Mouse (Mus musculus): ENCODE data around the gene Gm4871. TPM values are rescaled to one million over a fixed set of nuclear protein-coding genes. Genes with fewer than 3 reads are reported as not detected.

Gm4871 gene
- polyA plus RNA-seq, 1 experiment from 2014 or later, result not detected

DNA sequence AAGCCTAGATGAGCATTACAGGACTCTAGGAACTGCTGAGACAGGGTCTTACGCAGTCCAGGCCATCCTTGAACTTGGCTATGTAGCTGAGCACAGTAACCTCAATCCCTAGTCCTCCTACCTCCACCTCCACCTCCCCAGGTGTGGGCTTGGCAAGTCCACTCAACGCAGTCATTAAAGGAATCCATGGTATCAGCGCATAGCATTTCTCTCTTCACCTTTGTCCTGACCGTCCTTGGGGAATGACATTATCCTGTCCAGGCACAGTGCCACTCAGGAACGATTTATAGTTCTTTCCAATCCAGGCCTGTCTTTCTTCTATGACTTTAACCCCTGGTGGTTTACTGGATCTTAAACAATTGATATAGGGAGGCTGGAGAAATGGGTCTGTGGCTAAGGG, 42.1 kb downstream of the Gm4871 start:
- Histone ChIP-seq H3K9ac (no peak overlapping the region), H3K4me3 (no peak overlapping the region), H3K27me3 (replicated peaks) (no peaks in the 10 kb centered on the region), H3K9me3 (replicated peaks) (no peaks in the 10 kb centered on the region), H3K36me3 (no peaks in the 10 kb centered on the region), H3K27ac (ENCODE audit: poor library complexity, severe bottlenecking) (no peak overlapping the region), H3K4me2 (no peak overlapping the region), H3K4me1 (replicated peaks) (0 out of 2 replicates have a peak, but pooled peaks cover 3% of the 10 kb centered on the region)
- WGBS, result 65% methylated on average over 5 of the region's 5 CpGs
- ATAC-seq (ENCODE audit: insufficient number of reproducible peaks, low FRiP score), result no peak

GRCm38 (mm10) chr5:144990051-144990450, 42.5 kb downstream of the Gm4871 start:
- WGBS, result 81% methylated on average over 2 of the region's 2 CpGs

DNA sequence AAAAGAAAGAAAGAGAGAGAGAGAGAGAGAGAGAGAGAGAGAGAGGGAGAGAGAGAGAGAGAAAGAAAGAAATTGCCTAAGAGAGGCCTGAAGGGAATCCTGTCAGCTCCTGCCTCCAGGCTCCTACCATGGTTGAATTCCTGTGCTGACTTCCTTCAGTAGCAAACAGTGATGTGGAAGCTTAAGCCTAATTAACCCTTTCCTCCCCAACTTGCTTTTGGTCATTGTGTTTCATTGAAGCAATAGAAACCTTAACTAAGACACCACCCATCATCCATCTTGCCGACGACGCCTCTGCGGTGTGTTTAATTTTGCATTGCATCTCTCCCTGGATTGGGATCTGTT, 43.5 kb downstream of the Gm4871 start:
- no peak overlapping the region for H3K4me2 ChIP-seq
- no peak overlapping the region for H3K27ac ChIP-seq (ENCODE audit: poor library complexity, severe bottlenecking)
- no peak for ATAC-seq (ENCODE audit: insufficient number of reproducible peaks, low FRiP score)
- 88% methylated on average over 4 of the region's 4 CpGs for WGBS
- no peak overlapping the region for H3K9ac ChIP-seq
- H3K4me3 ChIP-seq, result no peak overlapping the region
- H3K27me3 ChIP-seq (replicated peaks), result no peaks in the 10 kb centered on the region
- H3K4me1 ChIP-seq (replicated peaks), result 0 out of 2 replicates have a peak, but pooled peaks cover 3% of the 10 kb centered on the region
- H3K36me3 ChIP-seq, result no peaks in the 10 kb centered on the region
- peaks cover 8% of the 10 kb centered on the region; the same call in 1 of the 2 replicates for H3K9me3 ChIP-seq (replicated peaks)

More at GRCm38 (mm10) chr5:144990051-144990450, 42.5 kb downstream of the Gm4871 start:
- H3K9ac ChIP-seq, result no peak overlapping the region
- 0 out of 2 replicates have a peak, but pooled peaks cover under 1% of the 10 kb centered on the region for H3K9me3 ChIP-seq (replicated peaks)
- H3K4me3 ChIP-seq, result no peak overlapping the region
- no peaks in the 10 kb centered on the region for H3K36me3 ChIP-seq
- H3K4me1 ChIP-seq (replicated peaks), result 0 out of 2 replicates have a peak, but pooled peaks cover 3% of the 10 kb centered on the region
- no peak overlapping the region for H3K27ac ChIP-seq (ENCODE audit: poor library complexity, severe bottlenecking)
- H3K4me2 ChIP-seq, result no peak overlapping the region
- H3K27me3 ChIP-seq (replicated peaks), result no peaks in the 10 kb centered on the region
- no peak for ATAC-seq (ENCODE audit: insufficient number of reproducible peaks, low FRiP score)

DNA sequence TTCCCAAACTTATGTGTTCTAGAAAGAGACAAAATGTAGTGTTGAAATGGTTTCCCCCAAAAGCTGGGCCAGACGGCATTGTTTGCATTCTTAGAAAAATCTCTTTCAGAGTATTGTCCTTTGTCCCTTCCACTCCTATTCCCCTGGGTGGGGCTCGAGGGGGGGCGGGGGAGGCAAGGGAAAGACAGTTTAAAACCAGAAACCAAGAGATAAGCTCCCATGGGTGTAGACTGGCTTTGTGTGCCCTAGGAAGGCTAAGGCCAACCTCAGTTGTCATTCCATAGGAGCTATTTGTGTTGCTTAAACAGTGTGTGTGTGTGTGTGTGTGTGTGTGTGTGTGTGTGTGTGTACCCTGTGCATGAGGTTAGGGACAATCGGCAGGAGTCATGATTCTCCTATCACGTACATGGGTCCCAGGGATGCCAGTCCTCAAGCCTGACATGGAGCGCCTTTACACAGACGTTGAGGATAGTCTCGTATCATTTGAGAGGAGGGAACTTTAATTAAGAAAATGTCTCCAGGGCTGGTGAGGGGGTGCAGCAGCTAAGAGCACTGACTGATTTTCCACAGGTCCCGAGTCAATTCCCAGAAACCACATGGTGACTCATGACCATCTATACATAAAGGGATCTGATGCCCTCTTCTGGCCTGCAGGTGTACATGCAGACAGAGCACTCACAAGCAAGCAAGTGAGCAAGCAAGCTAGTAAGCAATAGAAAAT, 44.1 kb downstream of the Gm4871 start:
- H3K9ac ChIP-seq, result no peak overlapping the region
- H3K27me3 ChIP-seq (replicated peaks), result no peaks in the 10 kb centered on the region
- ATAC-seq (ENCODE audit: insufficient number of reproducible peaks, low FRiP score), result 0 out of 2 replicates have a peak, but pooled peaks have one; percentile 45
- H3K9me3 ChIP-seq (replicated peaks), result peaks cover 10% of the 10 kb centered on the region; the same call in 1 of the 2 replicates
- WGBS, result 45% methylated on average over 9 of the region's 9 CpGs
- no peak overlapping the region for H3K27ac ChIP-seq (ENCODE audit: poor library complexity, severe bottlenecking)
- no peaks in the 10 kb centered on the region for H3K36me3 ChIP-seq
- no peak overlapping the region for H3K4me2 ChIP-seq
- H3K4me1 ChIP-seq (replicated peaks), result 0 out of 2 replicates have a peak, but pooled peaks cover 3% of the 10 kb centered on the region
- no peak overlapping the region for H3K4me3 ChIP-seq

GRCm38 (mm10) chr5:144987561-144987960, 45.0 kb downstream of the Gm4871 start:
- Histone ChIP-seq H3K4me3 (no peak overlapping the region), H3K9ac (no peak overlapping the region), H3K27me3 (replicated peaks) (no peaks in the 10 kb centered on the region), H3K27ac (ENCODE audit: poor library complexity, severe bottlenecking) (no peak overlapping the region), H3K9me3 (replicated peaks) (peaks cover 17% of the 10 kb centered on the region), H3K4me1 (replicated peaks) (0 out of 2 replicates have a peak, but pooled peaks cover 3% of the 10 kb centered on the region), H3K36me3 (no peaks in the 10 kb centered on the region), H3K4me2 (no peak overlapping the region)
- WGBS, result 89% methylated on average over 13 of the region's 13 CpGs
- no peak for ATAC-seq (ENCODE audit: insufficient number of reproducible peaks, low FRiP score)

GRCm38 (mm10) chr5:144984839-144985238, 47.7 kb downstream of the Gm4871 start:
- Histone ChIP-seq H3K4me1 (replicated peaks) (0 out of 2 replicates have a peak, but pooled peaks cover 3% of the 10 kb centered on the region), H3K36me3 (no peaks in the 10 kb centered on the region), H3K9ac (no peak overlapping the region), H3K4me2 (no peak overlapping the region), H3K27me3 (replicated peaks) (no peaks in the 10 kb centered on the region; the same call in 1 of the 2 replicates), H3K4me3 (no peak overlapping the region), H3K9me3 (replicated peaks) (peaks cover 17% of the 10 kb centered on the region), H3K27ac (ENCODE audit: poor library complexity, severe bottlenecking) (no peak overlapping the region)
- no peak for ATAC-seq (ENCODE audit: insufficient number of reproducible peaks, low FRiP score)
- WGBS, result 88% methylated on average over 5 of the region's 5 CpGs

DNA sequence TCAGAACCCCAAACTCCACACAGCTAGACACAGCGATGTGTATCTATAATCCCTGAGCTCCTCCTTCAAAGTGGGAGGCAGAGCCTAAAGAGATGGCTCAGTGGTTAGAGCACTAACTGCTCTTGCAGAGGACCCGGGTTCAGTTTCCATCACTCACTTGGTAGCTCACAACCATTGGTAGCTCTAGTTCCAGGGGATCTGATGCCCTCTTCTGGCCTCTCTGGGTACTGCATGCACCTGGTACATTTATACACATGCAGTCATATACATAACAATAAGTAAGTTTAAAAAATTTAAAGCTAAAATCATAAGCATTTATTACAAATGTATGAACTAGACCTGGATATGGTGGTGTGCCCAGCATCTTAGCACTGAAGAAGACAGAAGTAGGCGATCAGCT, 49.3 kb downstream of the Gm4871 start:
- no peak overlapping the region for H3K4me2 ChIP-seq
- H3K27ac ChIP-seq (ENCODE audit: poor library complexity, severe bottlenecking), result no peak overlapping the region
- ATAC-seq (ENCODE audit: insufficient number of reproducible peaks, low FRiP score), result no peak
- H3K4me1 ChIP-seq (replicated peaks), result peaks cover 10% of the 10 kb centered on the region; the same call in 1 of the 2 replicates
- H3K9ac ChIP-seq, result no peak overlapping the region
- no peaks in the 10 kb centered on the region for H3K36me3 ChIP-seq
- 87% methylated on average over 3 of the region's 3 CpGs for WGBS
- no peaks in the 10 kb centered on the region; the same call in 1 of the 2 replicates for H3K27me3 ChIP-seq (replicated peaks)
- H3K9me3 ChIP-seq (replicated peaks), result peaks cover 17% of the 10 kb centered on the region
- H3K4me3 ChIP-seq, result no peak overlapping the region

Other genes starting within 250 kb of the Gm4871 start
- gene Smurf1, start 66.9 kb downstream of the Gm4871 start, polyA plus RNA-seq (2016; fragmentation: Nextera tagmentation; extraction: Ambion mirVana), result 18.7 and 21.6 TPM in 2 replicates
- not detected in 2 replicates for gene 1700018F24Rik, start 10.2 kb upstream of the Gm4871 start, polyA plus RNA-seq (2016; fragmentation: Nextera tagmentation; extraction: Ambion mirVana)
- gene Arpc1a, start 51.1 kb upstream of the Gm4871 start, polyA plus RNA-seq (2016; fragmentation: Nextera tagmentation; extraction: Ambion mirVana), result 101 and 105 TPM in 2 replicates
- gene Kpna7, start 51.3 kb upstream of the Gm4871 start, polyA plus RNA-seq (2016; fragmentation: Nextera tagmentation; extraction: Ambion mirVana), result not detected in 2 replicates
- gene Arpc1b, start 81.5 kb upstream of the Gm4871 start, polyA plus RNA-seq (2016; fragmentation: Nextera tagmentation; extraction: Ambion mirVana), result 187 and 192 TPM in 2 replicates
- 71.8 and 78.5 TPM in 2 replicates for gene Pdap1, start 107.5 kb upstream of the Gm4871 start, polyA plus RNA-seq (2016; fragmentation: Nextera tagmentation; extraction: Ambion mirVana)
- 140 and 151 TPM in 2 replicates for gene Bud31, start 107.6 kb upstream of the Gm4871 start, polyA plus RNA-seq (2016; fragmentation: Nextera tagmentation; extraction: Ambion mirVana)
- gene Ptcd1, start 134.4 kb upstream of the Gm4871 start, polyA plus RNA-seq (2016; fragmentation: Nextera tagmentation; extraction: Ambion mirVana), result 13.1 and 14.1 TPM in 2 replicates
- gene Cpsf4, start 134.5 kb upstream of the Gm4871 start, polyA plus RNA-seq (2016; fragmentation: Nextera tagmentation; extraction: Ambion mirVana), result 31.4 and 31.9 TPM in 2 replicates
- 997 and 1,021 TPM in 2 replicates for gene Atp5j2, start 159.3 kb upstream of the Gm4871 start, polyA plus RNA-seq (2016; fragmentation: Nextera tagmentation; extraction: Ambion mirVana)
- gene Zkscan14, start 169.1 kb upstream of the Gm4871 start, polyA plus RNA-seq (2016; fragmentation: Nextera tagmentation; extraction: Ambion mirVana), result 6.5 and 6.6 TPM in 2 replicates
- 10.7 and 11.5 TPM in 2 replicates for gene Zkscan5, start 171.8 kb upstream of the Gm4871 start, polyA plus RNA-seq (2016; fragmentation: Nextera tagmentation; extraction: Ambion mirVana)
- 32.7 and 35.2 TPM in 2 replicates for gene Zfp655, start 199.0 kb upstream of the Gm4871 start, polyA plus RNA-seq (2016; fragmentation: Nextera tagmentation; extraction: Ambion mirVana)
- 0.37 and 0.49 TPM in 2 replicates for gene Zscan25, start 247.7 kb upstream of the Gm4871 start, polyA plus RNA-seq (2016; fragmentation: Nextera tagmentation; extraction: Ambion mirVana)